Mouse (Mus musculus) mature B cell (primary cell): ENCODE results near the gene Iah1.

Experiments used
- in situ Hi-C: fragments of 300-500 bp; cut with MboI; formaldehyde crosslinking; loops from 2 replicates; pipeline ENCODE4 v1.14.3; 2019

The Iah1 gene

DNA sequence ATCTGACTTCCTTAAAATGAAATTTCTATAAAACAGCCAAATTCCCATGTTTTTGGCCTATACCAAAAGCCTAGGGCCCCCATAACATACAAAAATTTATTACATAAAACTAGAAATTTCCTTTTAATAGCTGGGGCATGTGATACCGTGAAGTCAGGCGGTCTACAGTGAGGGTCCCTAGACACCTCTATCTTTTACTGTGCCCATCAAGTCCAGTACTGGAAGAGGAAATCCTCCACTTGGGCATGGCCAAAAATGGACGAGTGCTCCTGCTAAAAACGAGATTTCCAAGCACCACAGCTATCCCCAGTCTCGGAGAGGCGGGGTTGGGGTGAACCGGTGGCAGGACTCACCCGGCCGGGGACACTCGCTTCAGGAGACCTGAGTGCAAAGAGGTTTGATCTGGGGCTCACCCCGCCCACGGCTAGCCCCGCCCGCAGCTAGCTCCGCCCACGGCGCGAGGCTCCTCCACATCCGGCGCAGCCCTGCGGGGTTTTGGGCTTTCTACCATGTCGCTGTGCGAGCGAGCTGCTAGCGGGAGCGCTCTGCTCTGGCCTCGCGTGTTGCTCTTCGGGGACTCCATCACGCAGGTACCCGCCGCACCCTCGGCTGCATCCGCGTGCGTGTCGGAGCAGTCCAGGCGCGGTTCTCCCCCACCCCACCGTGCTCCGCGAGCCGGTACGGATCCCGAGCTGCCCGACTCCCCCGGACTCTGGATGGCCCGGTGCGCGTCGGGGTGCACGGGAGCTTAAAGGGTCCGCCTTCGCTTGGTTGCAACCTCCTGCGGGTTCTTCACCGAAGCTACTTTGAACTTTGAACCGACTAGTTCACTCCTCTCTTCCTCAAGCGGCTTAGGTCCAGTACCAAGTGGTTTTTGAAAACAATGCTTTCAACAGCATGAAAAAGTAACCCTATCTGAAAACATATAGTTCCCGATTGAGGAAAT lies at the start of gene Iah1:
Iah1 (plus strand) TSS at position 467 of the 946 bp plus-strand sequence.
- in situ Hi-C loops, result no loop called here

DNA sequence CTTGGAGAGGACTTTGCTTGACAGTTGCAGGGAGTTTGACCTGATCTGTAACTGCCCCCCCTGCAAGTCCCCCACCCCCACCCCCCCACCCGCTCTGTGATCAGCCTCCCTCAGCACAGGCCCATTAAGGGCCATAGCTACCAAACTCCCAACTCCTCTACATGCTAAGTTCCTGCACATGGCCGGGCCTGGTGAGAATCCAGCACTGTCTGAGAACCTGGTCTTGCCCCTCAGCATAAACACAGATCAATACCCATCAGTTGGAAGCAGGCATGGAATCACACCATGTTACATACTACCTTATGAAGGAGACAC lies 49.4 kb upstream of the Iah1 start:
- in situ Hi-C loops, result no loop called here

DNA sequence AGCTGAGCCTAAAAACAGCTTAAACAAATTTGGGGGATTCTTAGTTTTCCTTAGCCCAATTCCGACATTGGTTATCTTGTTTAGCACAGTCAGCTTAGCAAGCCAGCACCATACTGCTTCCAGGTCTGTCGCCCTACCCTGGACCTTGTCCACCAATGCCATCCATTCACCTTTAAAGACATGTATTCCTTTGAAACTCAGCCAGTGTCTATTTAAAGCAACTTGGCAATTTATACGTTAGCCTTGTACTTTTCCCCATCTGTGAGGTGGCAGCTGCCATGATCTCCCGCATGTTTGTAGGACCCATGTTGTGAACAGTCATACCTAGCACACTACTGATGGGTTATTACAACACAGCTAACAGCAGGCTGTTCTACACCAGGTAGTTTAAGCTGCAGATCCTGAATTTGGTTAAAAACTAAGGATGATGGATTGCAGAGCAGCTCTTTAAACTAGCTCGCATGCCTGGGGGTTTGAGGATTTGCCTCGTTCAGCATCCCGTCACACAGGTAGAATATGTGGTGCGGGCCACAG lies 48.0 kb upstream of the Iah1 start:
- in situ Hi-C loops, result no loop called here

DNA sequence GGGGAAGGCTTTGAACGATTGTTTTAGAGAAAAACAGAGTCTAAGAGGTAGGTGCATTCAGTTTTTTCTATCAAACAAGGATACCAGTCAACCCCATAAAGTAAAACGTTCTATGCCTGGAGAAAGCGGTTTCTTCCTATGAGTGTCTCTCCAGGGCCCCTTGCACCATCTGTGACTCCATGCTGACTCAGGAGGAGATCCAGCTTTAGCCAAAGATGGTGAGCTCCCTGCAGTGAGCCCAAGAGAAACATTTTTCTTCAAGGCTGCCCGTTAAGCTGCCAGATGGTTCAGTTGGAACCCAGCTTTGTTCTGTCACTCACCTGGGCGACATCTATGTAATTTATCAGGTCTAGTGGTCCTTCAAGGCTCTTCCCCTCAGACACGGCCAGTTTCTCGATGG lies 41.7 kb upstream of the Iah1 start:
- in situ Hi-C loops, result no loop called here

DNA sequence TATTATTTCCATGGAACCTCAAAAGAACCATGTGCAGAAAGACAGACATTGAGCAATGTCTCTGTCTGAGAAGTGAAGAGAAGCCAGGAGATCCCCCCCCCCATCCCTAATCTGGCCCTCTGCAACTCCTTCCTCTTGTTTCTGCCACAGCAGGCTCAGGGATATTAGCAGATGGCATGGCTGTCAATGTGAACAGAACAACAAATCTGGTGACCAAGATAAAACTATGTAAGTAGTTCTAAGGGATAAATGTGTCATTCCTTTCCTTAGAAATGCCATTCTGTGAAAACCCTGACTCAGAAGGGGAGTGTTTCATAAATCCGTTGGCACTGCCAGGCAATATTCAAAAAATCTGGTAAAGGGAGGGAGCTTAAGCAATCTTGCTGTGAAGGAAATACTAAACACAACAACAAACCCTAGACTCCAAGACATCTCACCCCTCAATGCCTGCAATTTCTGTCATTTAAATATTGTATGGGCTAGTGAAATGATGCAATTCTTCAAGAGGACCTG lies 38.8 kb upstream of the Iah1 start:
- in situ Hi-C loops, result no loop called here

DNA sequence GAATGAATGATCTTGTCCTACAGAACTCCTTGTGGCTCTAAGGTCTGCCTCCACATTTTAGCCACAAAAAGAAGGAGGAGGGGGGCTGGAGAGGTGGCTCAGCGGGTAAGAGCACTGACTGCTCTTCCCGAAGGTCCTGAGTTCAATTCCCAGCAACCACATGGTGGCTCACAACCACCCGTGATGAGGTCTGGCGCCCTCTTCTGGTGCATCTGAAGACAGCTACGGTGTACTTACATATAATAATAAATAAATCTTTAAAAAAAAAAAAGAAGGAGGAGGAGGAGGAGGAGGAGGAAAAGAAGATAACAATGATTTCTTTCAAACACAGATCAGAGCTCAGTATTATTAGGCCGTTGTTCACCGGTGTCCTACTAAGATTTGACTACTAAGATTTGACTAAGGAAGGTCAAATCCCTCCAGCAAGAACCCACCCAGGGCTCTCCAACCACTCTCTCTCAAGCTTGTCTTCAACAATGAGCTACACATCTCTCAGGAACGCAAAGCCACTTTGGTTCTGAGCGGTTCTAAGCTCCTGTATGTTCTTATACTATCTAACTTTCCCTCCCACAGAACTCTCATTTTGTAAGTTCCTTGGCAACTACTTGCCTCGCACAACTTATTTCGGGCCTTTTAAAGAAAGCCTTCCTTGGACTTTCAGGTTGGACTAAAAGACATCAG lies 31.3 kb upstream of the Iah1 start, which contains the start of gene Cpsf3:
Cpsf3 (plus strand) TSS at position 631 of the 681 bp plus-strand sequence.
- in situ Hi-C loops, result no loop called here

DNA sequence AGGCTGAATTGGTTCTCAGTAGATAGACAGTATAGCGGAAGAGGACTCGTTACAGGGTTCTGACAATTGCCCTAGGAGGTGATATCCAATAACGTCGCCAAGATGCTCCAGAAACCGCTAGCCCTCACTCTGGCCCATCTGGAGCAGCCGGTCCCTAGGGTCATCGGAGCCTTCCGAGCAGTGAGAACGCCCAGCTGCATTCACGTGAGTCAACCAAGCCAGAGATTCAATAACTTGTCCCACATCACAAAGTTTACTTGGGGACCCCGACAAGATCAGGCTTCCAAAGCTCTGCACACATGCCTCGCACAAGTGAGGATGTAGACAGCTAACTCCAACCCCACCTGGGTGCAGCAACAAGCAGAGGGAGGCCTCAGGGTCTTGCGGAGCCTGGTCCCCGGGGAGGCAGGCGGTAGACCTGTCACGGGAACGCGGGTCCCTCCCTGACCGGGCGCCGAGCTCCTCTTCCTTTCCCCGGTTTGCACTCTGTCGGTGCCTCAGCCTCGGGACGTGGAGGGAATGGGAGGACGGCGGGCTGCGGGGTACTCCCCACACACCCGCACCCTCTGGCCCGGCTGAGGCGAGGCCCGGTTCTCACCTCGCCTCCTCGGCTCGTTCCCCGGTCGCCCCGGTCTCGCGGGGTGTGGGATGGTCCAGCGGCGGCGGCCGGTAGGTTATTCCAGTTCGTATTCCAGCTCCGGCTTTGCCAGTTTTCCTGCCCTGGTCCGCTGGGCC lies 30.5 kb upstream of the Iah1 start:
- in situ Hi-C loops, result no loop called here

DNA sequence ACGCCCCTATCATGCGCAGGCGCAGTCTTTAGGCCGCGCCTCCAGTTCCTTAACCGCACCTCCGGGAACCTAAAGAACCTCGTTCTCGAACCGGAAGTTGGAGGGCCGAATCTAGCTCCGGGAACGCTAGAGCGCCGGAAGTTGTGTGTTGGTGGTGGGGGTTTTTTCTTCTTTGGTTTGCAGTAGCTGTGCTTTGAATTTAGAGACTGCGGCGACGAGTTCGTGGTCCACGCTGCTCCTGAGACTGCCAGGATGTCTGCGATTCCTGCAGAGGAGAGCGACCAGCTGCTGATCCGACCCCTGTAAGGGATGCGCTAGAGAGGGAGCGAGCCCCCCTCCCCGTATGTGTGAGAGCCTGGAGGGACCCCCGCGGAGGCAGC lies 30.0 kb upstream of the Iah1 start, which contains the start of gene Itgb1bp1:
Itgb1bp1 (minus strand) TSS at position 42 of the 380 bp plus-strand sequence.
- in situ Hi-C loops, result no loop called here

DNA sequence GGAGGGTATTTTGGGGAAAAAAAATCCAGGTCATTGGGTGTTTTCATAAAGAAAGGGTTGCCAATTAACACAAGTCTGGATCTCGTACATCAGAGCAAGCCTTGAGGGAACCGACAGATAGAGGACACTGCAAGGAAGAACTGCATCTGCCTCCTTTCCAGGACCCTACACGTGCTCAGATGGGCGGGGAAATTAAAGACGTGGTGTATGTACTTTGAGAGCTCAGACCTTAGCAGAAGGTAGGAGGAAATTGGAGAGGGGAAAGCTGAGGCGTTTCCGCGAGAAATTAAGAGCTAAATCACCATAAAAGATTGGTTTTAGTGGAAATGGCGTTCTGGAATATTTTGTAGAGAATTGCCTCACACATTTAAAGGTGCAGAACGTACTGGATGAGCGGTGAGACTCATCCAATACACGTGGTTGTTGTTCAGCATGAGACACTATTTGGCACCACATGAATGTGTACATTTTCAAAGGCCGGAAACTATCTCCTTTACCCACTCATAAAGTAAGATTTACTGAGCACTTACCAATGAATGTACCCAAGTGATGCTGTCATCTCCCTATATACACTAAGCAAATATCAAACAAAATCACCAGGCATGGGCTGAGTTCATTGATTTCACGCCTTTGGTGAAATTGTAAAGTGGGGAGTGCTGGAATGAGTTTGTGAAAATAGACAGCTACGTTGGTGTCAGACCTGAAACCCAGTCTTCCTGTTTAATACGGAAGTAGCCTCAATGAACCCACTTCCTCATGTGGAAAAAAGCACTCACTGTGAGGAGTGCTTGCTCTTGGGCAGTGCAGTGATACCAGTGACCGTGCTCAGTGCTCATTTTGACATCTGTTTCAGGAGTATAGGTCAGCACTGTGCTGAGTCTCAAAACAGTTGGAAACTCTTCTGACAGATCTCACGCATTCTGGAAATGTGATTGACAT lies 29.2 kb upstream of the Iah1 start:
- in situ Hi-C loops, result no loop called here

DNA sequence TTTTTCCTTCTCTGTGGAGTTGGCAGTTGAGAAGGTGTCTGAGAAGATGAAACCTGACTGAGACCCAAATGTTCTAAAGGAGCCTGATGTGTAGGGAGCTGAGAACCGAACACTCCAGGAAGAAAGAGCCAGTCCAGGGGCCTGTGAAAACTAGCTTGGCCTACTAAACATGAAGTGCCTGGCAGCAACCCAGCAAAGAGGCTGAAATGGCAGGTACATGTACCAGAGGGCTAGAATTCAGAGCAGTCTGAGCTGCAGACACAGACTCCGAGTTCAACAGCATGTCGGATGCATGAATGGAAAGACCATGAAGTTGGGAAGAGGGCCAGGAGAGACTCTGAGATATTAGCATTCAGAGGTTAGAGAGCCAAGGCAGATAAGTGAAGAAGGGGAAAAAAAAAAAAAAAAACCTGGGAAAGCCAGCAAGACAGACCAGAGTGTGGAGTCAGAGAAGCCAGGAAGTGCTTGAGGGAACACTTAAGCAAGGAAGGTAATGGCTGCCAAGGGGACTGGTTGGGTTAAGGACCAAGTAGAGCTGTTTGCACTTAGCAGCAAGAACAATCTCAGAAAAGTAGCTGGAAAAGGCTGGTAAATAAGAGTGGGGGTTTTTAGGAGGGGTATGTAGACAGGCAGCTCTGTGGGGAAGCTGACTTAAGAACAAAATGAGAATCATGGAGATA lies 27.3 kb upstream of the Iah1 start:
- in situ Hi-C loops, result no loop called here

DNA sequence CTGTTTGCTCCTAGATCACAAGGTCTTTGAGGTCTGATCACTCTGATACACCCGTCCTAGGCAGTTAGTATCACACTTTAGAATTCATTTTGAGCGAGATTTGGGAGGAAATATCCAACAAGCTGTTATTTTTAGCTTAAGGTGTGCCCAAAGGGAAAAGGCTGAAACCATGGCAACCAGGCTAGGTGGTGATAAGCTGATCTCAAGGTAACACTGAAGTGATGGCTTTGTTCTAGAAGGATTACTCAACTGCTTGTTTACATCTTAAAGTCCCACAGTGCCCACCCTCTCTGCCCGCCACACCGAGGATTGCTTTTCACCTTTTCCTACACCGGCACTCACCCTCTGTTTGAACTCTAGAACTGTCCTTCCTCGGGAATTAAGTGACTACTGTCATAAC lies 26.5 kb upstream of the Iah1 start:
- in situ Hi-C loops, result no loop called here

DNA sequence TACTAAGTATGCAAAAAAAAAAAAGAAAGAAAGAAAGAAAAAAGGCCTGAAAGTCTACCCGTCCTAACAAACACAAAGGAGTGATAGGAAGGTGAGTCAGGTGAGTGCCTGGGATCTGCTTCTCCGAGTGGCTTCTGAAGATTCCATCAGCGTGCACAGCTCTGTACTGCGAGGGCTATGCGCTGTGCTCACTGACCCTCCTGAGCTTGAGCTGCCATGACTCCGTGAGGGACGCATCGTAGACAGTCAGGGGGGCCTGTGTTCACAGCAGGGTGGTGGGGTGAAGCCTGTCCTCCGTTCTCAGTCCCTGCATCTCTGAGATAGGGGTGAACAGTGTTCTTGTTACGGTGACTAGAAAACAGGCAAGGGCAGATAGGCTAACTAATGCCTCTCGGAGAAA lies 17.3 kb upstream of the Iah1 start:
- in situ Hi-C loops, result no loop called here

DNA sequence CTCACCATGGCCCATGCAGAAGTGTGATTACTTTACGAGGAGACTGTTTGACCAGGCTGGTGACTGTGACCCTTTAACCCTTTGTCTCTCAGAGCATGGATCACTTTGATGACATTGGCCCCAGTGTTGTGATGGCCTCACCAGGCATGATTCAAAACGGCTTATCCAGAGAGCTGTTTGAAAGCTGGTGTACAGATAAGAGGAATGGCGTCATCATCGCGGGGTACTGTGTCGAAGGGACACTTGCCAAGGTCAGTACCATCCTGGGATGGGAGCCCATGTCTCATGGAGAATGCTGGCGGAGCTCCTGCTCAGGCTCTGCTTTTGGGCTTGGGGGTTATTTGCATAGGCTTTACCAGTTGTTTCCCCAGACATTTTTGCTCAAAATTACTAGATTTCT lies 14.9 kb upstream of the Iah1 start:
- in situ Hi-C loops, result no loop called here

DNA sequence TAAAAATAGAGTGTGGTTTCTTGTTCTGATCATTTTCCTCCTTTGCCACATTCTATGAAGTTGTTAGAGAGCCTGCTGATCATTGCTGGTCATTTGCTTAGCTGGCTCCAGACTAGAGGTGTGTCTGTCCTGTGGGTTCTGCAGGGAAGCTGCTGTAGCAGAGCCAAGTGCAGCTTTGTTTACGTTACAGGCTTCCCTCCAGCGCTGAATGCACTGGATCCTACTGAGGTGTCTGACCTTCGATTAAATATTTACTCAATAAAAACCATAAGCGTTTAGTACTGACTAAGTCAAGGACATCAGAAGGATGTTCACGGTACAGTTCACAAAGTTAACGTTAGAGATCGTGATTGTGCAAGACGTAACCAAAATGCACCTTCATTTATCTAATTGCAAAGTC lies 14.3 kb upstream of the Iah1 start:
- in situ Hi-C loops, result no loop called here

DNA sequence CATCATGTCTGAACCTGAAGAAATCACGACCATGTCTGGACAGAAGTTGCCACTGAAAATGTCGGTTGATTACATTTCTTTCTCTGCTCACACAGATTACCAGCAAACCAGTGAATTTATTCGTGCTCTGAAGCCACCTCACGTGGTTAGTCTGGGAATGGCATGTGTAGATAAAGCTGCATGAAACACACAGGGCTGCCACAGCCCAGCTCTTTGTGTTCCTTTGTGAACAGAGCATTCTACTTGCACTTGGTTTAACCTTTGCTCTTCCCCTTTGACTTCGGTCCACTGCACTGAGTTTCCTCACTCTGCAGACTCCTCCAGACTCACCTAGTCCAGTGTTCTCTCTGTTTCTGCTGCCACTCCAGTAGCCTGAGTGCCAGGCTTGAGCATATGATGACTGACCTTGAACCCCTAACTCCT lies 13.8 kb upstream of the Iah1 start:
- in situ Hi-C loops, result no loop called here

DNA sequence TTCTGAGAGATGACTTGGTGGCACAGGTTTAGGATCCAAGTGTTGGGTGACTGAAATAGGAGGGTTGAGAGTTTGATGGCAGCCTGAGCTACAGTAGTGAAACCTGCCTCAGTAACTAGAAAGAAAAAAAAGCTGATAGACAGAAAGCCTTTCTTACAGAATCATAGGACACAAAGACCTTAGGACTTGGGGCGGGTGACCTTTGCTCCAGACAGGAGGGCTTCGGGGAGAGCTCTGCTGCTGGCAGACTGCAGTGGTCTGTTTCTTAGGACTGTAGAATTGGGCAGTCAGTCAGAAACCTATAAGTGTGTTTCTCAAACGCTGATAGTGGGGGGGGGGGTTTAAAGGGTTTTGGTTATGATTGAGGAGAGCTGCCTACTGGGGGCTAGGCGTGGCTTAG lies 10.4 kb upstream of the Iah1 start:
- in situ Hi-C loops, result no loop called here

DNA sequence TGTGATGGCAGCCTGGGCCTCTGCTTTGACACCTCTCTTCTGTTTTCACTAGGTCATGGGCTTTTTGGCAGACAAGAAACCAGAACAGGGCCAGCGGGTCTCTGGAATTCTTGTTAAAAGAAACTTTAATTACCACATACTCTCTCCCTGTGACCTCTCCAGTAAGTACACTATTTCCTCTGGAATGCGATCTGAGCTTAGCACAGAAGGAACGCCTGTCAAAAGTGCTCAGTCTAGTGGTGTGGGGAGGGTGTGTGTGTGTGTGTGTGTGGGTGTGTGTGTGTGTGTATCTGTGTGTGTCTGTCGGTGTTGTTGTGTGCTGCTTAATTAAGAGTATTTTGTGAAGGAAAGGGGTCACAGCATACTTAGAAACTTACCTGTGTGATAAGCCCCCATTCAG lies 9.5 kb upstream of the Iah1 start:
- in situ Hi-C loops, result no loop called here

DNA sequence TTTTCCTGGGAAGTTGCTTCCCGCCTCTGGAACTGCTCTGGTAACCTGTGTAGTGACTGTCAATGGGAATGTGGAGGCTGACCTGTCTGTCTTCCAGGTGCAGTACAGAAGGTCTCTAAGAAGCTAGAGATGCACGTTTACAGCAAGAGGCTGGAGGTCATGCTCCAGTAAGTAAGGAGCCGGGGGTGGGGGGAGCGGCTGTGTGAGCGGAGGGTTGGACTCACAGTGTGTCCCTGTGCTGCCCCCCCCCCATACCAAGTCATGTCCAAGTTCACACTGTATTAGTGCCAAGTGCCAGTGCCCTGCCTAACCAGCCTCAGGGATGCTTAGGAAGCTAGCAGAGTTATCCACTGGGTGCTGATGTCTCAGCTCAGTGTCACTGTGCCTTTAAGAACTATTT lies 4.0 kb upstream of the Iah1 start:
- in situ Hi-C loops, result no loop called here

DNA sequence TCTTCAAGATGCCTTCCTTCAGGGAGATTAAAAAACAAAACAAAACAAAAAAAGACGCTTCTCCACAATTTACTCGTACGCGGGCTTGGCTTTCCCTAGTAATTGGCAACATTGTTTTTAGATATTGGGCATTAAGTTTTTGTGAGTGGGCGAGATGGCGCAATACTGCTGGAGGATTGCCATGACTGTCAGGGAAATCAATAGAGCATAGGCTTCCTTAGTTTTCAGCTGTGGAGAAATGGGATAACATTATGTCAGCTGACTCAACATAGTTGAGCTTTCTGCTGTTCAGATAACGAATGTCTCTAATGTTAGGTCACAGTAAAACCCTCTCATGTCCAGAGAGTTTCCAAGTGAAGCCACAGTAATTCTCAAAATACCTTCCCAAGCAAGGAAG lies 678 bp downstream of the Iah1 start:
- in situ Hi-C loops, result no loop called here

DNA sequence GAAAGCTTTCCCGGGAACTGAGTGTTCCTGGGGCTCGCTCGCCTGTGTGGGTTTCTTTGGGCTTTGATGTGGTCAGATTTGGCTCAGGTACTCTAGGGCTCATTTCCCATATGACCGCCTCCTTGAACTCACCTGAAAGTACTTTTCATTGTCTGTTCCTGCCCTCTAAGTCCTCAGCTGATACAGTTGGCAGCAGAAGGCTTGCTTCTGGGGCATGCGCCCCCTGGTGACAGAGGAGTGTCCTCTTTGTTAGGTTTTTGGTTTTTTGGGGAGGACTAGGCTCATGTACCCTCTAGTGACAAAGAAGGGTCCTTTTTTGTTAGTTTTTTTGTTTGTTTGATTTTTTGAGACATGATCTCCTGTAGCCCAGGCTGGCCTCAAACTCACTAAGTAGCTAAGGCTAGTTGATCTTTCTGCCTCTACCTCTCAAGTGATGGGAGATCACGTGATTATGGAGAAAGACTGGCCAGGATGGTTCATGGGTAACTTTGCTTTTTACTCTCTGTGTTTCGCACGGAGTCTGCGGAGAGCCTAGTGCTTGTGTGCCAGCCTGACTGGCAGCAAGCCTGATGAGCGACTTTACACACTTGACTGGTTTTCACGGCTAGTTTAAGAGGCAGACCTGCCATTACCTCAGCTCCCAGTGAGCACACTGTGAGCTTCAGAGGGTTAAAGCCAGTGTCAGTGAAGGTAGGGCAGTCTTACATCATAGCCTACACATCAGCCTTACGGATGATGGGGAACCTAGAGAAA lies 2.1 kb downstream of the Iah1 start:
- in situ Hi-C loops, result no loop called here
